Mouse (Mus musculus): ENCODE measurements around the gene Kif21a. TPM values are rescaled to one million over a fixed set of nuclear protein-coding genes. Genes with fewer than 3 reads are reported as not detected.
A peak's percentile ranks its signal among the peaks of the same experiment; 100 is the strongest.

Gene Kif21a
- total RNA-seq (2021) = 10 to 100 TPM; 18.0 to 19.5 TPM
- polyA plus RNA-seq (2012; rRNA removed) = 1.8 and 2.3 TPM in 2 replicates
- long read RNA-seq, partial matches to known transcripts = 0 of 5 reads
- long read RNA-seq, other reads (novel, unspliced or antisense) = 5 of 5 reads

- DNase-seq = peak; percentile 90
Observed at GRCm38 (mm10) chr15:91049496-91050441, at the start of gene Kif21a. Kif21a (minus strand) TSS chr15:91049948.

GRCm38 (mm10) chr15:91096606-91097005, 46.9 kb upstream of the Kif21a start:
- no peak for DNase-seq

DNA sequence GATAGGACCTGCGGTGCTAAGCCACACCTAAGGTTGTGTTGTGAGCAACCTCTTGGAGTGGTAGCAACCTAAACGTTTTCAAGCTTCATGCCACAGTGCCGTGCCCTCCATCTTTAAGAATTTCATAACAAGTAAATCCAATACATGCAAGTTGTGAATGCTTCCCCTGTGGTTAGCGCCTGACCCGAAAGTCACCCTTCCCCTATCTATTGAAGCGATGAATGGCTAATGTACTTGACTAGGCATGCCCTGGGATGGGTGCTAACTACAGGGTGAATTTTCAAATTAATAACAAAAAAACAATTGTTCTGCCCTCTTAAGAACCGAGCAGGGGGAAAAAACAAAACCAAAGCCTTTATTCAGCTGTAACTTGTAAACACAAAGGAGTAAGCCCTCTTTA, 39.7 kb upstream of the Kif21a start:
- DNase-seq = no peak

- no peak for DNase-seq
Observed at GRCm38 (mm10) chr15:91088071-91088470, 38.3 kb upstream of the Kif21a start.

- DNase-seq = no peak
Observed at GRCm38 (mm10) chr15:91077457-91078410, 28.0 kb upstream of the Kif21a start.

DNA sequence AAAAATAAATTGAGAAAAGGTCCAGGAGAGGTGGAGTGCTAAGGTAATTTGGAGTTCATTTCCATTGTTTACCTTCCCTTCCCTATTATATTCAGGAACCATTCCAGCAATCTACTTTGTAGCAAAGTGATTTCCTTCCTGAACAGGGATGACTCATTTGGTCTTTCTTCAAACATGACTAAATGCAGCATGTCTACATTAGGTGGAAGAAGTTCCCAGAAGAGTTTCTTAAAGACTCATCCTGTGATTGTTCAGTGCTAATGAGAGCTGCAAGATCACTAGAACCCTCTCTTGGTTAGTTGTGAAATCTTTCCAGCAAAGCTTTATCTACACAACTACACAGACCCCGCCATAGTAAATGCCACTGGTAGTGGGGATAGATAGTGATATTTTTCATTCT, 22.7 kb upstream of the Kif21a start:
- no peak for DNase-seq

DNA sequence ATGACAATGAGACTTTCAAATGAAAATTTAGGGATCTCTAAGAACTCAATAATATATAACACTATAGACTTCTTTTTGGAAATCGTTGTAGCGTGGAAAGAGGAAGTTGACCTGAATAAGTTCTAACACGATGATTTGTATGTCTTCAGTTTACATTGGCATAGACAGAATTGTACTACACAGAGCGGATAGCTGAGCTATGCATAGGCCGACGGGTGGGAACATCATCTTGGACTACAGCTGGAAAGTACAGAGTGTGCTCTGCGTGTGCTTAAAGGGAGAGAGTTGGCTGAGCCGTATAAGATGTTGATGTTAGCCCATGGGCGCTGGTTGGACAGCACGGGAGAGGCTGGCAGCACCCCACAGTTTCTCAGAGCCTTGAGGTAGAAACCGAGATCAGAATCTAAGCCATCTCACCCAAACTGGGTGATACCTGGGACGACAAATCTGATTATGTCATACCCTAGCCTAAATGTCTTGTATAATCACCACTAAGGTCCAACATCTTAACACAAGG, 14.6 kb upstream of the Kif21a start:
- no peak for DNase-seq

DNA sequence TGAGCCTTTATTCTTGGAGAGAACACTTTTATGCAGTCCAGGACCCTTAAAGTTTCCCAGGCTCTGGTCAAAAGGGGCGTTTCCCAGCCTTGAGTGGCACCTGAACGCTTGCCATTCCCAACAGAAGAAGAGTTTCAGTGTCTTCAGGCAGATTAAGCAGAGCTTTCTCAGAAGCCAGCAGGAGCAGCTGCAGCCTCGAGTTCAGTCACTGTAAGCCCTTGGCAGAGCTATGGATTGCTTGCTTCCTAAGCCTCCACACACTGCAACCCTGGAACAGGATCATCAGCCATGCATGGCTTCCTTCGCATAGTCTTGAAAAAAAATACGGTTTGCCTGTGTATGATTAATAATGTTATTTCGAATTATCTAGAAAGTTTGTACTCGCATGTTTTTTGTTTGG, 14.1 kb upstream of the Kif21a start:
- DNase-seq = no peak

DNA sequence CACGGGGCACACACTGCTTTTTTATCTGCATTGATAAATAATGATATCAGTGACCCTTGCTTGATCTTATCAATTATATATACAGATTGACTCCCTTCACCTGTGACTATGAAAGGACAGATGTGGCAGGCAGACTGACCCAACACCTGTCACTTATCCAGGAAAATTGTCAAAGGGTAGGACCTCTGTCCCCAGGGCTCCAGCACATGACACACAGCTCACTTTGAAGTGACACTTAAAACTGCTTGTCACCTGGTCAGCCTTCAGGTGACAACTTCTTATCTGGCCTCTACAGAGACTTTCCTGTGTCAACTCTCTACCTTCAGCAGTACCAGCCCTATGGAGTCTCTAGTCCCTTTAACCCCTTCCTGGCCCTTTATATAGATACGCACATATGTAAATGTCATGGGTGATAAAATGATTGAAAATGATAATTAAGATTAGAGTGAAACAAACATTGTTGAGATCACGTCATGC, 7.2 kb upstream of the Kif21a start:
- no peak for DNase-seq

- no peak for DNase-seq
Observed at GRCm38 (mm10) chr15:91056176-91056865, 6.6 kb upstream of the Kif21a start.

DNA sequence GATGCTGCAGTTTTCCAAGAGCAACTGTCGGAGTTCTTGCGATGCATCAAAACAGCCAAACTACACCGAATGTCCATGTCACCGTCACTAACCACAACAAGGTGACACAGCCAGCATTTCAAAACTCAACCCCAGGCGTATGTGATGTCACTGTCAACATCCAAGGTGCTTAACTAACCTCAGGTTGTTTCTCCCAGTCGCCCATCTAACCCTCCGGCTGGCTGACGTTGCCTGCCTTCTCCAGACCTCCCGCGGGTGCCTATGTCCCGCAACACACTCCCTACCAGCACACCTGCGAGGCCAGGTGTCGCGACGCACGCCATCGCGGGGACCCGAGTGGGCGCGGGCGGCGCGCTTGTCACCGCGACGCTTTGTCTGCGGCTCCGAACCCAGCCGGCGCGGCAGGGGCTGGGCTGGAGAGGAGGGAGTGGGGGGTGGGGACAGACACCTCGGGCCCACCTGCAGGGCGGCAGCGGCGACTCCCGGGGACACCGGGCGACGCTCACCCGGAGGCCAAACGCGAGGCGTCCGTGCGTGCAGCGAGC, 725 bp downstream of the Kif21a start:
- DNase-seq = no peak

- no peak for DNase-seq
Observed at GRCm38 (mm10) chr15:91047627-91048026, 2.1 kb downstream of the Kif21a start.

DNA sequence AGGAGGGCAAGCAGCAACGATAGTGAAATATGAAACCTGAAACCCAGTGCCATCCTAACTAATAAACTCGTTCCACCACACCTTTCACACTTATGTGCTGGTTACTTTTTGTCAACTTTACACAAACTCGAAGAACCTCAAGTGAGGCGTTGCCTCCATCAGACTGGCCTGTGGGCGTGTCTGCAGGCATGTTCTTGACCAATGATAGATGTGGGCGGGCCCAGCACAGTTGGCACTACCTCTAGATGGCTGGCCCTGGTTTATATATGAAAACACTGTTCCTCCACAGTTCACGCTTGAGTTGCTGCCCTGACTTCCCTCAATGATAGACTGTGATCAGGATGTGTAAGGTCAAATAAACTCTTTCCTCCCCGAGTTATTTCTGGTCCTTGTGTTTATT, 3.2 kb downstream of the Kif21a start:
- peak; percentile 20 for DNase-seq

GRCm38 (mm10) chr15:91043263-91043662, 6.5 kb downstream of the Kif21a start:
- no peak for DNase-seq

DNA sequence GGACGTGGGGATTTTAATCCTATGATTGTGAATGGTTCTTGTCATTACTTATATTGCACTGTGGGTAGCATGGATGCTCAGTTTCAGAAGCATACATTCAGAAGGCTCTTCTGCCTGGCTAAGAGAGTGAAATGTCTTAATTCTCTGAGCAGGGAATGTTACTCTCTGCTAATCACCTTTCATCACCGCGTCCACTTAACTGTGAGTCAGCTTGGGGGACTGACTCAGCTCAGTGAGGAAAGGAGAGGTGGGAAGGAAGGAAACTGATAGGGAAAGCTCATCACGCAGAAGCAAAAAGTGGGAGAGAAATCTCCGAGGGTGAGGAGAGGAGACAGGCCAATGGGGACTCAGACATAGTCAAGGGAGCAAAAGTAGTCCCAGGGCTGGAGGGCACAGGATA, 10.9 kb downstream of the Kif21a start:
- DNase-seq = peak; percentile 19

- DNase-seq = no peak
Observed at GRCm38 (mm10) chr15:91034090-91034489, 15.7 kb downstream of the Kif21a start.

GRCm38 (mm10) chr15:91033529-91033928, 16.2 kb downstream of the Kif21a start:
- DNase-seq = no peak

GRCm38 (mm10) chr15:91028962-91029361, 20.8 kb downstream of the Kif21a start:
- DNase-seq = peak; percentile 66

DNA sequence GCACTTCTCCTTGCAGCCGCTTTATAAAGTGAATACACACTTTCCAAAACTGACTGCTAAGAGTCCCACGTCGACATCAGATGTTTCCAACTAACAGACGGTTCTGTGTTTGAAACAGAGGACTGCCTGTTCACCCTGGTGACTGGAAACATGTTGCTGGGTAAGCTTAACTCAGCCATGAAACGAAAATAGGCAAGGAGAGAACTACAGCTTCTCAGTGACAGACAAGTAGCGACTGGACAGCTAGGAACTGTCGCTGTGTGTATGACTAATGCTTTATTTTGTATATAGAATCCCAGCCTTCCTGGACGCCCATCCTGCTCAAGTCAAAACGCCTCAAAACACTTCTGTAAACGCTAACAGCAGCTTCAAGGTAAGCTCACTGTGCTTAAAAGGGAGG, 21.3 kb downstream of the Kif21a start:
- DNase-seq = peak; percentile 23

- no peak for DNase-seq
Observed at GRCm38 (mm10) chr15:91022276-91022675, 27.5 kb downstream of the Kif21a start.

DNA sequence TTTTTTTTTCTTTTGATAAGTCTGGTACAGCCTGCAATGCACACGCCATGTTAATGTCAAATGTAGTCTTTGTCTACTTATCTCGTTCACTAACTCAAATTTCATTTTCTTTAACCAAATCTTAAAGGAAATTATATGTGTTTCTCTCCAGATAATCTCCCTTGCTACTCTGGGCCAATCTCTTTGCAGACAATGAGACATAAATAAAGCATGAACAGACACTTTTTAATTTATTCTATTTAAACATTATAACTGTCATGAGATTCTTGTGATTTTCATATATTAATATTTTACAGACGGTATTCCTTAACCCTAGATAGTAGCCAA, 30.9 kb downstream of the Kif21a start:
- DNase-seq = no peak
